Mouse (Mus musculus) liver, embryonic 14.5 days (tissue): ENCODE results near the gene Bola1.

Experiments
- CTCF ChIP-seq: IDR thresholded peaks from 2 replicates; pipeline ENCODE4 v1.5.1; 2016; ENCODE audit warnings: antibody characterized with exemption, low read depth, control low read depth
- EP300 ChIP-seq: IDR thresholded peaks from 2 replicates; pipeline ENCODE4 v1.6.1; 2016; ENCODE audit warnings: antibody characterized with exemption, low read depth

DNA sequence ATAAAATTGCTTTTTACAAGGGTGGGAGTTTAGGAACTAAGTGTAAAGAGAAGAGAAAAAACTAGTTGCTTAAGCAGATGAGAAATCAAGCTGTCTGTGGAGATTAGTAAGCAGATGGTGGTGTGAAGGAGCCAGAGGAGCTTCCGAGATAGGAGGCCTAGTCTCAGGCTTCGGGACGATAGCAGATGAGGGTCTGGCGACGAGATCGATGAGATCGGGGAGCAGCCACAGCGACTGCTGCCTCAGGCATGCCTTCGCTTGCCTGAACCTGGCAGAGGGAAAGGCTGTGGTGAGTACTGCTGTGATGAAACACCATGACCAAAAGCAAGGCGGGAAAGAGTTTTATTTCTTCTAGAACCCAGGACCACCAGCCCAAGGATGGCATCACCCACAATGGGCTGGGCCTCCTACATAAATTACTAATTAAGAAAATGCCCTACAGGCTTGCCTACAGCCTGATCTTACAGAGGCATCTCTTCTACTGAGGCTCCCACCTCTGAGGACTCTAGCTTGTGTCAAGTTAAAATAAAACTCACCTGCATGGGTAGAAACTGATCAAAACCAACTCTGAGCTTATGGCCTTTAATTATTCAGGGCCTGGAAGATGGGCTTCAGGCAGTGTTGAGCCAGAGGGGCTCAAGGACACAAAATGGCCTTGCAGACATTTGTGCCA, 35.3 kb upstream of the Bola1 start:
- TF ChIP-seq CTCF (no peak), EP300 (peak; percentile 87)
